Mouse (Mus musculus) lung, postnatal 36 days (tissue): ENCODE measurements at regions not wholly inside any gene's neighbourhood (a gene's known extent, or its start where the extent isn't known, plus 50 kb on each side); places are given as distances from the start of the nearest gene placed in this dataset.
A peak's percentile ranks its signal among the peaks of the same experiment; 100 is the strongest.

ENCODE experiments used
- DNase-seq: peaks from one replicate; pipeline ENCODE4 v3.0.0; 2022; ENCODE audit warnings: mixed read lengths

- DNase-seq, result no peak
Measured at GRCm38 (mm10) chr10:92333042-92333774, 389.0 kb downstream of the Nedd1 start.

DNA sequence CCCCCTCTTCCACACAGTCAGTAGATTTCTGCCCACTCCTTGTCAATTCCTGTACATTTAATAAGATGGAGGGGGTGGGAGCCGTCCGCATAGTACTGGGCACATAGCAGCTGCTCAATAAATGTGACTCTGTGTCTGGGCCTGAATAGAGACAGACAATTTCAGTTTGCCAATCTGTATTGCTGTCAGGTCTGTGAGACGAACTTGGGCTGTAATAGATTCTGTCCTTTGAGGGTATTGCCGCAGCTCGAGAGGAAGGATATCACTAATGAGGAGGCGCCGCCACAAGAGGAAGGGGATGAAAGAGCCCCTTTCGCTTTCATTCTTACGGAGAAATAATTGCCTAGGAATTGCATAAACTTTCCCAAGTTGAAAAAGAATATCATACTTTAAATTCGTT is 392.1 kb downstream of the Nedd1 start:
- DNase-seq, result no peak

DNA sequence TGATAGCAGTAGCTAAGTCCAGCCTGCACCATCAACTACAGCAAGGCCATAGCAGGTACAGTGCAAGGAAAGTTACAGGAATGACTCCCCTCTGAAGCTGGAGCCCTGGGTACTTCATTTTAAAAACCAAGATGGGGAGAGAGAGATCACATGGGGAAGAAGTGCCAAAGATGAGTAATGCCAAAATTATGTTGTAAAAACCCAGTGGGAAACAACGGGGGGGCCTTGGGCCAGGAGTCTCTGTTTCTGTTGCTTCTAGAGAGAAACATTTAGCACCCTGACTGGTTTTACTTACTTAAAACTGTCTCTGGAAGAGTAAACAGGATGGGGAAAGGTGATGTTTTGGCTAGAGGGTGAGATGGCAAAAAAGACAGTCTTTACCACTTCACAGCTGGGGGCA is 392.6 kb downstream of the Nedd1 start:
- DNase-seq, result no peak

DNA sequence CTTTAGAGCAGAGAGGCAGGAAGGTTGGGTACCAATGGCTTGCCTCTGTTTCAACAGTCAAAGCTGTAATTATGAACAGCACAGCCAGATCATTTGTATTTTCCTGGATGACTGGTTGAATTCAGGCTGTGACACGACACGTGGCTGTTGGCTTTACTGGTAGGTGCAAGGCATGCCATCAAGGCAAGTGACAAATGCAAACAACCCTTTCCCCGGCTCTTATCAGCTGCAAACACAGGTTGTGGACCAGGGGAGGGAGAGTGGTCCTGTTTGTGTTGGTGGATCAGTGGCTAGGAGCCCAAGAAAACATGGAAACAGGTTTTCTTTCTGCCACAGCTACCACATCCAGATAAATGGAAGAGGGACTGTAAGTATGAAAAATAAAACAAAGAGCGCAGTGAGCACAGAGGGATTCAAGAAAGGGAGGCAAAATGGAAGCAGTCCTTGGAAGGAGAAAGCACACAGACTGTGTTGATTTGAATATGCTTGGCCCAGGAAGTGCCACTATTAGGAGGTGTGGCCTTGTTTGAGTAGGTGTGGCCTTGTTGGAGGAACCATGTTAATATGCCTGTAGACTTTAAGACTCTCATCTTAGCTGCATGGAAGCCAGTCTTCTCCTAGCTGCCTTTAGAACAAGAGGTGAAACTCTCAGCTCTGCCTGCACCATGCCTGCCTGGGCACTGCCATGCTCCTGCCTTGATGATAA is 396.8 kb downstream of the Nedd1 start:
- no peak for DNase-seq

DNA sequence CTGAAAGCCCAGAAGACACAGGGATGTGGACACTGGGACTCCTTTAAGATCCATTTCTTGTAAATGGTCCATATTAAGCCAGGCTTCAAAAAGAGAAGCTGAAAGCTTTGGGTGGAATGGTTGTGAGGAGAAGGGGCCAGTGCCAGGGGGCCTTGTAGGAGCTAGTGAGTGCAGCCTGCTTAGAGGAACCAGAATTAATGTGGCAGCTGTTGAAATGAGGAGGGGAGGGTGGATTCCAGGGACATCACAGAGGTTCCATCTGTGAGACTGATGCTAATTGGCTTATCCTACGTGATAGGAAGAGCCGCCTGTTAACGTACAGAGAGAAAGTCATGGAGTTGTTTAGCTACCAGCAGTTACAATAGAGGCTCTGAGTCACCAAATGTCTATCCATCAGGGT is 407.6 kb downstream of the Nedd1 start:
- DNase-seq, result no peak

DNA sequence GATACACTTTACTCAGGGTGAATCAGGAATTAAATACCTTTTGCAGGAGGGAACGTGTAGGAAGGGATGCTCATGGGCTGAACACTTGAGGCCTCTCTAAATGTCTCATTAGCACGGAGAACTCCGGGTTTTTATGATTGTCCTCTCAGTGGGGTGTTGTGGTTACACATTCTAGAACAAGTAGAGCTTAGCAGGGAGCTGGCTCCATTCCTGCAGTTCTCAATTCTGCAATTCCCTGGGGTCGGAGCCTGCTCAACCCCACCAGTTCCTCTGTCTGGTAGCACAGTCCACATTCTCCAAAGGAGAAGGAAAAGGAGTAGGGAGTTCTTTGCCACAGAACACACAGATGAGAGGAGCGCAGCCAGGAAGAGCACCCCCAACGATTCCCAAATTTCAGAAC is 409.9 kb downstream of the Nedd1 start:
- no peak for DNase-seq

- peak; percentile 18 for DNase-seq
Measured at GRCm38 (mm10) chr10:92308643-92309042, 413.6 kb downstream of the Nedd1 start.

DNA sequence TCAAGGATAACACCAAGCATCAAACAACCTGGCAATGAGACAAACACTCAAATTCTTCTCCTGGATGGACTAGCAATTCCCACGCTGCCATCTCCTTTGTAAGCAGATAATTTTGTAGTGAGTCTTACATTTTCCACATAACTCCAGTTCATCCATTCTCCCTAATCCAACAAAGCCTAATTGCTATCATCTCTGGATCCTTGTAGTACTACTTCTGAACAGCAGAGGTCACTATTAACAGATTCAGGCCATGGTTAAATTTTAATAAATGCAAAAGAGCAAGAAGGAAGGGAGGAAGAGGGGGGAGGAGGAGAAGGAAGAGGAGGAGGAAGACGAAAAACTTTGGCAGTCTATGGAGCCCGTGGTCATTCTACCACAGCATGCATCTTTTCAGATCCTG is 414.4 kb downstream of the Nedd1 start:
- DNase-seq, result peak; percentile 45

GRCm38 (mm10) chr10:92298693-92299092 is 423.5 kb downstream of the Nedd1 start:
- DNase-seq, result no peak

- no peak for DNase-seq
Measured at GRCm38 (mm10) chr10:92296837-92297236, 425.4 kb downstream of the Nedd1 start.

DNA sequence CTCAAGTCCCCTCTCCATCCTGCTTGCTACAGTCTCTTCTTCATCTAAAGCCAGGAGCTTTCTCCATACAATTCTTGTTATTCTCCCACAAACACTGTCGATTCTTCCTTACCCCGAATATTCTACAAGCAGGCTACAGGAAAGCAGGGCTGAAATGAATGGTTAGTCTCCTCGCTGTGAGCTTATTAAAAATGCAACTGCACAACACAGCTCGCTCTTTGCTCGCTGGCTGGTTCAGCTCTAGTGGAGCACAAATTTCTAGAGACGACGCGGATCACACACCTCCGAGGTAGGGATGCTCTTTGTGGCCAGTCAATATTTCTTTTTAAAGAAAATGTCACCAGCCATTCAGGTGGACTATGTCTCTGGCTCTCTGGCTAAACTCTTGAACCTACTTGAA is 425.9 kb downstream of the Nedd1 start:
- DNase-seq, result no peak

GRCm38 (mm10) chr10:92293261-92293660 is 429.0 kb downstream of the Nedd1 start:
- DNase-seq, result no peak

DNA sequence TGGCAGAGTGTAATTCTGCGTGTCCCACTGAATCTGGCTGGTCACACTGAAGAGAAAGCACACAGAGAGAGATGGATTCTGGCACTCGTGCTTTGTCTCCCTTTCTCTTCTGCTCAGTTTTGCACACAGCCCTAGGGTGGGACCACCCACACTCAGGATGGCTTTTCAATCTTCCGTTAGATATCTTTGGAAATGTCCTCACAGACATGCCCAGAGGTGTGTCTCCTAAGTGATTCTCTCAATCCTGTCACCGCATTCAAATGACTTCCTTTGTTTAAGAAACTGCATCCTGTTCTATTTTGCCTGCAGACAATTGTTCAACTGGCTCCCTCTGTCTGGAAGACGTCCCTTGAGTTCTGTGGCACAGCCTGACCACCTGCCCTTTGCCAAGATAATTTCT is 433.0 kb downstream of the Nedd1 start:
- peak; percentile 42 for DNase-seq

DNA sequence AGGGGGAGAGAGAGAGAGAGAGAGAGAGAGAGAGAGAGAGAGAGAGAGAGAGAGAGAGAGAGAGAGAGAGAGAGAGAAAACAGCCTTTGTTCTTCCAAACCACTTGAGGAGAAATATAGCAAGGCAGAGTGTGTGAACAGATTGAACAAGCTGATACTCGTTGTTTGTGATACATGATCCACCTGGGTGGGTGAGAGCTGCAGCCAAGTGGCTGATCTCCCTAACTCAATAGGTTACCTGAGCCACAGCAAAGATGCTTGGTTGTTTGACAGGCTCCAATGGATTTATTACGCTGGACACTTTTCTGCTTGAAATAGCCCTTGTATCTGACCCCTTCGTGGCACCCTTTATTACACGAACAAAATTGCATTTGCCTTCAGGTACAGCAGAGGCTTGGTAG is 438.0 kb downstream of the Nedd1 start:
- DNase-seq, result no peak

- DNase-seq, result no peak
Measured at GRCm38 (mm10) chr10:92277981-92278380, 444.2 kb downstream of the Nedd1 start.

DNA sequence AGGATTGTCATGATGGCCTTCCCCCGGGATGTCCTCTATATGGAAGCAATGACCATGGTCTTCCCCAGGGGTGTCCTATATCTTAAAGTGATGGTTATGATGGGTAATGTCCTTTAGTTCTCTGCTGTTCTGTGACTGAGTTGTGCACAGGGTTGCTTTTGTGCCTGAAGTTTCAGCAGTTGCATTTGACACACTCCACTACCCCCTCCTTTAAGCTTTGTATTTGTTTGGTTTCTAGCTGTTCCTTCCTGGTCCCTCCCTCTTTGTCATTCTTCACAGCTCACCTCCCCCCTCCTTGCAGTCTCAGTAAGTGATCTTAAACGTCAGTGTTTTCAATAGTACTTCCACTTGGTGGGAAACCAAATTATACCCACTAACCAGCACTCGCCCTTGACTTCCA is 464.4 kb downstream of the Nedd1 start:
- DNase-seq, result no peak

DNA sequence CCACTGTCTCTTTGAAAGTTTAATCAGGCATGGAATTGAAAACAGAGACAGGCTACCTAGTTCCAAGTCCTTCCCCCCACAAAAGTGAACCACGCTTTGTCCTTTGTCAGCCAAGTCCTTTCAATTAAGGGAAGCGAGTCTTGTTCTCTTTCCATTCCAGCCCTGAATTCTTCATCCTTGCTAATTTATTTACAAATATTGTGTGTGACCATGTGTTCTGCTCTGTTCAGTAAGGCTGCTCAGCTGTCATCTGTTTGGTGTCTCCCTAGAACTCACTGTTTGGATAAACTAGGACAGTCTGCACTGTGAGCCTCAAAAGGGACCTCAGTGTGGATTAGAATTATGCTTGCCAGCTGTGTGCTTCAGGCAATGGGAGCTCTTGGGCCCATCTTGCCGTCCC is 473.6 kb downstream of the Nedd1 start:
- DNase-seq, result no peak

- no peak for DNase-seq
Measured at GRCm38 (mm10) chr10:92247449-92247805, 474.8 kb downstream of the Nedd1 start.

GRCm38 (mm10) chr10:92246785-92247448 is 475.3 kb downstream of the Nedd1 start:
- DNase-seq, result no peak

DNA sequence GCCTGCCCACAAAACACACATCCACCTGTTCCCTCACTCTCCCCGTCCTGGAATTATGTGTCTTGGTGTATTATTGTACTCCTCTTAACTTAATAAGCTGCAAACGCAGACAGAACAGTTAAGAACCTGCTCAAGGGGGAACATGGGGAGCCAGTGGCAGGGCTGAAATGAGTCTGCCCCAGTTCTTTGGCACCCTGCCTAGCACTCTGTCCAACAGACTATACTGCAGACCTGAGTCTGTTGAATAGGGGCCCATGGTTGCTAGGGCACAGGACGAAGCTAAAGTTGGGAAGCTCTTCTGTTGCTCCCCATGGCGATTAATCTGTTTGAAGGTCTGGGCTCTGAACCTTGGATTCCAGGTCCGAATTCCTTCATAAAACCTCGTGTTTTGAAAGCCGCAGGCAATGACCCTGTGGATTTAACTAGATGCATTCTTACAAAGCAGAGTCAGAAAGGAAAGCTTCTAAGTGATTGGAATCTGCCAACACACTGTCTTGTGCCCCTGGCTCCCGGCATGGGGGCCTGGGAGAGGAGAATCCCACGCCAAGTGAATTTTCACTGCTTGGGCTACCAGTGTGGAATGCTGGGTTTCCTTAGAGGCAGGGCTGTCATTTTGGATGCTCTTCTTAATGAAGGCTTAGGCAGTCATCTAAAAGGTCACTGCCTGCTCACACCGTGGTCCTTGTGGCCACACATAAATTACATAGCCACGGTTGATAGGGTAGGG is 479.3 kb downstream of the Nedd1 start:
- DNase-seq, result no peak

GRCm38 (mm10) chr10:92237881-92238280 is 484.3 kb downstream of the Nedd1 start:
- DNase-seq, result no peak

- DNase-seq, result no peak
Measured at GRCm38 (mm10) chr10:92232081-92232480, 490.1 kb downstream of the Nedd1 start.

DNA sequence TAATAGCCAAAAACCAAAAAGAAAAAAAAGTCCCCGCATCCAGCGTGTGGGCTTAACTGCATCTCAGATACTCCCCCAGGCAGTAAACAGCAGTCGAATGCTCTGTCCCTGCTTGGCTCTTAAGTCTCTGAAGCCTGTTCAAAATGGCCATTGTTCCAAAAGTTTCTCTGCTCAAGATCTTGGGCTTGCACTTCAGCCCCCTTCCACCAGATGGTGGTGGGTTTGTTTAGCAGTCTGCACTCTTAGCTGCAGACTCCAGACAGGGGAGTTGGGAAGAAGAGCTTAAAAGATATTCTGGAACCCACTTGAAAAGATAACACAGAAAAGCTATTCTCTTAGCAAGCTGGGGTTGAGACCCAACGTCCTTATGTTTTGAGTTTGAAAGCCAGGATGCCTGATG is 496.4 kb downstream of the Nedd1 start:
- DNase-seq, result no peak

GRCm38 (mm10) chr10:92225071-92225470 is 497.1 kb downstream of the Nedd1 start:
- no peak for DNase-seq
